Mouse (Mus musculus): ENCODE data around the gene Atg2a. TPM values are rescaled to one million over a fixed set of nuclear protein-coding genes. Genes with fewer than 3 reads are reported as not detected.

Atg2a gene
- polyA plus RNA-seq, 1 experiment from 2014 or later = 3.6 TPM

DNA sequence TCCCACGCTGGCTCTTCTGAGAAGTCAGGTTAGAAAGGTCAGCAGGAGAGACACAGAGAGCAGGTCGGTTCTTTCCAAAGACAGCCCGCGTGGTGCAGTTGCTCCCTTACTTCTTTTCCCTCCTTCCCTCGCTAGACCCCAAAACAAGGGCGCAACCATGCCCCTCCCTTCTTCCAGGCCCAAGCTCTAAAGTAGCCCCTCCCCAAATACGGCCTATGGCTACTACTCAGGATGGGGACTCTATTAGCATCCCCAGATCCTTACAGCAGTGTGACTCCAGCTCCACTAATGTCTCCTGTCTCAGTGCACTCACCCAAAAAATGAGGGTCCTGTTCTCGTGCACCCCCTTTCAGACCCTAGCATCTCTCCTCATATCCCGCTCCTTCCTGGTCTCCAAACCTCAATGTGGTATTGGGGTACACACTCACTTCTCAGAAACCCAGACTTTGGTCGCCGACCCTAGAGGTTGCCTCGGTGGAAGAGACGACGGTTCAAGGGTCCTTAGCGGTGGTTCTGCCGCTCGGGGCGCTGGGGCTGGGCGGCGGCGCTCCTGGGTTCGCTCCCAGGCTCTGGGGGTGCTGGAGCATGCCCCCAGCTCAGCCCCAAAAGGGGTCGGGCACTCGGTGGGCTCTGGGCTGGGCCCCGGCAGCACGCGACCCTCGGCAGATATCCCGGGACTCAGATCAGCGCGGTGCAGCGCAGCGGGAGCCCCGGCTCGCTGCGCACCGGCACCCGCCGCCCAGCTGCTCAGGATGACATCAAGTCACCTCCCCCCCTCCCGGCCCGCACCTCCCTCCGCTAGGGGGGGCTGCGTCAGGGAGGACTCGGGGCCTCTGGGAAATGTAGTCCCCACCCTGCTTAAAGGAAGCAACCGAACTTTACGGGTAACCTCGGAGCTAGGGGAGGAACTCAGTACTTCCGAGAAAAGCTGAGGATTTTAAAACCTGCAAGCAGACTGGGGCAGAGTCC lies 6.1 kb upstream of the Atg2a start, which contains the start of gene Ppp2r5b:
TSS of gene Ppp2r5b (minus strand) at position 789 of the 969 bp plus-strand sequence.
- no peaks in the 10 kb centered on the region for H3K9me3 ChIP-seq (ENCODE audit: control insufficient read depth)
- peak within 1 kb of the TSS; percentile 71 for H3K4me3 ChIP-seq (ENCODE audit: low read depth, low read length)
- 5% methylated on average over 48 of the region's 48 CpGs for WGBS
- H3K4me2 ChIP-seq (replicated peaks; ENCODE audit: low read depth) = peak within 1 kb of the TSS; percentile 88
- peak; percentile 95 for ATAC-seq
- TF ChIP-seq CTCF (IDR thresholded peaks at IDR 0.05; ENCODE audit: low read depth) = peak; percentile 71
- H3K27ac ChIP-seq (ENCODE audit: low read depth, low read length) = peak within 1 kb of the TSS; percentile 96
- H3K36me3 ChIP-seq (ENCODE audit: control insufficient read depth, insufficient read depth) = peaks cover 22% of the 10 kb centered on the region
- no peaks in the 10 kb centered on the region for H3K27me3 ChIP-seq (replicated peaks; ENCODE audit: control insufficient read depth, insufficient read depth, low read length)
- peaks cover 8% of the 10 kb centered on the region; the same call in 1 of the 2 replicates for H3K4me1 ChIP-seq (replicated peaks; ENCODE audit: control insufficient read depth, insufficient read depth, low read length)
- peak within 1 kb of the TSS; percentile 74 for H3K9ac ChIP-seq (ENCODE audit: low read depth, low read length)

DNA sequence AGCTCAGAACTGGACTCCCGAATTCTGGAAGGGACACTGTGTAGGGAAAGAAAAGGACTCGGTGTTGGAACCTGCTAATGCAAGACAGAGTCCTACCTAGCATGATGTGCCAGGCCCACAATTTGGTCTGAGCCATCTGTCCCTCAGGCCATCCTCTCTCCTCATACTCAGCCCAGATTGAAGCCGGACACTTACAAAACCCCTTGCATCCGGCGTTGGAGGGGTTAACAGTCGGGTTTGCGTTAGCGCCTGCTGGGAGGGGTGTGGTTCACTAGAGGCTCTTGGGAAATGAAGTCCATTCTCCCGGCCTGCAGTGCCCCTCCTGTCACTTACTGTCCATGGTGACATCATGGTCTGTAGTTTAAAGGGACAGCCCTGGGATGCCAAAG lies 5.4 kb upstream of the Atg2a start:
- peaks cover 15% of the 10 kb centered on the region for H3K36me3 ChIP-seq (ENCODE audit: control insufficient read depth, insufficient read depth)
- H3K9ac ChIP-seq (ENCODE audit: low read depth, low read length) = peak overlapping the region; percentile 74
- no peak for TF ChIP-seq CTCF (IDR thresholded peaks at IDR 0.05; ENCODE audit: low read depth)
- peak overlapping the region; percentile 71 for H3K4me3 ChIP-seq (ENCODE audit: low read depth, low read length)
- no peaks in the 10 kb centered on the region for H3K9me3 ChIP-seq (ENCODE audit: control insufficient read depth)
- no peaks in the 10 kb centered on the region for H3K27me3 ChIP-seq (replicated peaks; ENCODE audit: control insufficient read depth, insufficient read depth, low read length)
- peak overlapping the region; percentile 96 for H3K27ac ChIP-seq (ENCODE audit: low read depth, low read length)
- peaks cover 8% of the 10 kb centered on the region; the same call in 1 of the 2 replicates for H3K4me1 ChIP-seq (replicated peaks; ENCODE audit: control insufficient read depth, insufficient read depth, low read length)
- WGBS = 0% methylated on average over 9 of the region's 9 CpGs
- peak overlapping the region; percentile 88 for H3K4me2 ChIP-seq (replicated peaks; ENCODE audit: low read depth)
- ATAC-seq = peak; percentile 90

GRCm38 (mm10) chr19:6236842-6237241 lies 4.6 kb upstream of the Atg2a start:
- no peak for ATAC-seq

DNA sequence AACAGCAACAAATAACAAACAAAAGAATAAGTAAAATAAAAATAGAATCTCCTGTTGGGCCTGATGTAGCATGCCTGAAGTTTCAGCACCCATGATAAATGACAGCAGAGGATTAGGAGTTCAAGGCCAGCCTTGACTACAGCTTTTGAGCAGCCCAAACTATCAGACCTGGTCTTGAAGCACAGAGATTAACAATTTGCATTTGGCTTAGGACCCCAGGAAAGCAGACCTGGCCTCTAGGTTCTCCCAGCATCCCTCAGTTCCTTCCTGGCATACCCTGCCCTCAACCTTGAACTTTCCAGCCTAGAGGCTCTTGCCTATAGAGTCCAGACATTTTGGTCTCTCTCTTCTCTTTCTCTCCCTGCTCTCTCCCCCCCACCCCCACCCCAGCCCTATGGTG lies 2.7 kb upstream of the Atg2a start:
- no peak for ATAC-seq
- no peak overlapping the region for H3K4me3 ChIP-seq (ENCODE audit: low read depth, low read length)
- H3K27me3 ChIP-seq (replicated peaks; ENCODE audit: control insufficient read depth, insufficient read depth, low read length) = no peaks in the 10 kb centered on the region

More at GRCm38 (mm10) chr19:6236842-6237241, 4.6 kb upstream of the Atg2a start:
- Histone ChIP-seq H3K9me3 (ENCODE audit: control insufficient read depth) (no peaks in the 10 kb centered on the region), H3K27me3 (replicated peaks; ENCODE audit: control insufficient read depth, insufficient read depth, low read length) (no peaks in the 10 kb centered on the region), H3K9ac (ENCODE audit: low read depth, low read length) (no peak overlapping the region), H3K36me3 (ENCODE audit: control insufficient read depth, insufficient read depth) (peaks cover 12% of the 10 kb centered on the region; the same call in 1 of the 2 replicates), H3K27ac (ENCODE audit: low read depth, low read length) (no peak overlapping the region), H3K4me2 (replicated peaks; ENCODE audit: low read depth) (no peak overlapping the region), H3K4me1 (replicated peaks; ENCODE audit: control insufficient read depth, insufficient read depth, low read length) (peaks cover 8% of the 10 kb centered on the region; the same call in 1 of the 2 replicates), H3K4me3 (ENCODE audit: low read depth, low read length) (no peak overlapping the region)
- no peak for TF ChIP-seq CTCF (IDR thresholded peaks at IDR 0.05; ENCODE audit: low read depth)
- WGBS = 75% methylated on average over 7 of the region's 7 CpGs

GRCm38 (mm10) chr19:6240136-6240535 lies 1.3 kb upstream of the Atg2a start:
- no peaks in the 10 kb centered on the region for H3K27me3 ChIP-seq (replicated peaks; ENCODE audit: control insufficient read depth, insufficient read depth, low read length)
- no peak overlapping the region for H3K9ac ChIP-seq (ENCODE audit: low read depth, low read length)
- TF ChIP-seq CTCF (IDR thresholded peaks at IDR 0.05; ENCODE audit: low read depth) = no peak
- H3K27ac ChIP-seq (ENCODE audit: low read depth, low read length) = no peak overlapping the region; the same call in 1 of the 2 replicates
- peaks cover 9% of the 10 kb centered on the region; the same call in 1 of the 2 replicates for H3K36me3 ChIP-seq (ENCODE audit: control insufficient read depth, insufficient read depth)
- no peak for ATAC-seq
- no peak overlapping the region for H3K4me2 ChIP-seq (replicated peaks; ENCODE audit: low read depth)
- WGBS = 41% methylated on average over 1 of the region's 1 CpGs
- H3K4me3 ChIP-seq (ENCODE audit: low read depth, low read length) = no peak overlapping the region
- no peaks in the 10 kb centered on the region for H3K9me3 ChIP-seq (ENCODE audit: control insufficient read depth)
- H3K4me1 ChIP-seq (replicated peaks; ENCODE audit: control insufficient read depth, insufficient read depth, low read length) = peaks cover 3% of the 10 kb centered on the region; the same call in 1 of the 2 replicates

More for the DNA sequence above, 2.7 kb upstream of the Atg2a start:
- TF ChIP-seq CTCF (IDR thresholded peaks at IDR 0.05; ENCODE audit: low read depth) = no peak
- Histone ChIP-seq H3K36me3 (ENCODE audit: control insufficient read depth, insufficient read depth) (no peaks in the 10 kb centered on the region; the same call in 1 of the 2 replicates), H3K4me1 (replicated peaks; ENCODE audit: control insufficient read depth, insufficient read depth, low read length) (peaks cover 10% of the 10 kb centered on the region; the same call in 1 of the 2 replicates), H3K27ac (ENCODE audit: low read depth, low read length) (no peak overlapping the region), H3K9me3 (ENCODE audit: control insufficient read depth) (no peaks in the 10 kb centered on the region), H3K4me2 (replicated peaks; ENCODE audit: low read depth) (no peak overlapping the region), H3K9ac (ENCODE audit: low read depth, low read length) (no peak overlapping the region)

DNA sequence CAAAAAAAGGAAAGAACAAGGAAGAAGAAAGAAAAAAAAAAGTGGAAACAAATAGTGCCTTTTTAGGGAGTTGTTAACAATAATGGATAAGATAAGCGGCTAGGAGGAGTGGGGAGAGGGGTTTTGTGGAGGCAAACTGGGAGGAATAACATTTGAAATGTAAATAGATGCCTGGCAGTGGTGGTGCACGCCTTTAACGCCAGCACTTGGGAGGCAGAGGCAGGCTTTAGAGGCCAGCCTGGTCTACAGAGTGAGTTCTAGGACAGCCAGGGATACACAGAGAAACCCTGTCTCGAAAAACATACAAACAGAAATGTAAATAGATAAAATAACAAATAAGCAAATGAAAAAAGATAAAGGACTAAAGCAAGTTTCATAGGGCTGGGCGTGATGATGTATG lies 743 bp upstream of the Atg2a start:
- no peak for TF ChIP-seq CTCF (IDR thresholded peaks at IDR 0.05; ENCODE audit: low read depth)
- 21% methylated on average over 5 of the region's 5 CpGs for WGBS
- peaks cover 15% of the 10 kb centered on the region; the same call in 1 of the 2 replicates for H3K36me3 ChIP-seq (ENCODE audit: control insufficient read depth, insufficient read depth)
- H3K4me3 ChIP-seq (ENCODE audit: low read depth, low read length) = no peak overlapping the region
- ATAC-seq = no peak
- no peak overlapping the region for H3K9ac ChIP-seq (ENCODE audit: low read depth, low read length)
- no peaks in the 10 kb centered on the region for H3K27me3 ChIP-seq (replicated peaks; ENCODE audit: control insufficient read depth, insufficient read depth, low read length)
- H3K4me1 ChIP-seq (replicated peaks; ENCODE audit: control insufficient read depth, insufficient read depth, low read length) = peaks cover 2% of the 10 kb centered on the region; the same call in 1 of the 2 replicates
- H3K27ac ChIP-seq (ENCODE audit: low read depth, low read length) = no peak overlapping the region
- peak overlapping the region; percentile 88; the same call in 1 of the 2 replicates for H3K4me2 ChIP-seq (replicated peaks; ENCODE audit: low read depth)
- no peaks in the 10 kb centered on the region for H3K9me3 ChIP-seq (ENCODE audit: control insufficient read depth)
